Mouse (Mus musculus): ENCODE measurements around the gene Hnrnpr. TPM values are rescaled to one million over a fixed set of nuclear protein-coding genes. Genes with fewer than 3 reads are reported as not detected.

The Hnrnpr gene
- 36.6 and 39.1 TPM in 2 replicates for polyA plus RNA-seq (2015; fragmentation: Nextera tagmentation; extraction: Ambion mirVana)

DNA sequence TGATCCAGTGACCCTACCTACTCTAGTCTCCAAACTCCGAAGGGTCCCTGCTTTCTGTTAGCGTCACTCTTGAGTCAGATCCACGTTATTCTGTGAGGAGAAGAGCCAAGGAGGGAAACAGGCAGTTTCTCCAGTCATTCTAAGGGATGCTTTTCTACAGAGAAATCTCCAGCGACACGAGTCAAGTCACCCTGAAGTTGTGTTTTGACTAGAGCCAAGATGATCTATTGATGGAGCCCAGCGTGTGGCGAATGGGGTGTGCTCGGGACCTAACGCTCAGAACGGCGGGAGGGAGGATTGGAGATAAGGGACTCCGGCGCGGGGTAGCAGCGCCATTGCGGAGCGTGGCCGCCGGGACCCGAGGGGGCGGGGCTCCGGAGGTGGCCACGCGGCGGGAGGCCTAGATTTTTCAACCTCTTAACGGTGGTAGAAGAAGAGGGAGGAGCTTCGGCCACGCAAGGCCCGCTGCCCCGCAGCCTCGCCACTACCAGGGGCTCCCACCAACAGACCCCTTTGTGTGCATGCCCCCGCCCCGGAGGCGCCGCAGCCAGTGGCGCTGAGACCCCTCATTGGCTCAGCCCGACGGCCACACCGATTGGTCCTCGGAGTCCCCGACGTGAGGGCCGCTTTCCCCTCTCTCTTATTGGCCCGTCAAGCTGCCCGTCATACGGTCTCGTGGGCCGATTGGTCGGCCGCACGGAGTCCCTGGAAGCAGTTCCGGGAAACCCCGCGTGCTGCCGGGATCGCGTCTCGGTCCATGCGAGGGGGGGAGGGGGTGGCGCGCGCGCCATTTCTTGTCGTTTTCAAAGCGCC lies at the start of gene Hnrnpr:
TSS of gene Hnrnpr (plus strand) at position 714 of the 813 bp plus-strand sequence.
- 2% methylated on average over 54 of the region's 65 CpGs for WGBS (ENCODE audit: insufficient replicate concordance)
- H3K9me3 ChIP-seq (ENCODE audit: low read length), result no peaks in the 10 kb centered on the region
- peaks cover 19% of the 10 kb centered on the region for H3K4me1 ChIP-seq (ENCODE audit: insufficient read depth)
- peak; percentile 99 for DNase-seq
- H3K4me2 ChIP-seq (ENCODE audit: low read depth, low read length), result peak within 1 kb of the TSS; percentile 99
- peak within 1 kb of the TSS; percentile 99 for H3K27ac ChIP-seq (ENCODE audit: low read depth)
- peak within 1 kb of the TSS; percentile 100 for H3K9ac ChIP-seq (replicated peaks)
- no peak for TF ChIP-seq EP300 (IDR thresholded peaks at IDR 0.05; ENCODE audit: low read depth)
- TF ChIP-seq CTCF (IDR thresholded peaks at IDR 0.05; ENCODE audit: low read depth), result no peak
- H3K27me3 ChIP-seq (ENCODE audit: insufficient read depth, low read length), result no peaks in the 10 kb centered on the region
- H3K4me3 ChIP-seq (ENCODE audit: low read depth, low read length), result peak within 1 kb of the TSS; percentile 100
- ATAC-seq, result peak; percentile 96
- no peaks in the 10 kb centered on the region for H3K36me3 ChIP-seq (replicated peaks; ENCODE audit: insufficient read depth, low read length)

DNA sequence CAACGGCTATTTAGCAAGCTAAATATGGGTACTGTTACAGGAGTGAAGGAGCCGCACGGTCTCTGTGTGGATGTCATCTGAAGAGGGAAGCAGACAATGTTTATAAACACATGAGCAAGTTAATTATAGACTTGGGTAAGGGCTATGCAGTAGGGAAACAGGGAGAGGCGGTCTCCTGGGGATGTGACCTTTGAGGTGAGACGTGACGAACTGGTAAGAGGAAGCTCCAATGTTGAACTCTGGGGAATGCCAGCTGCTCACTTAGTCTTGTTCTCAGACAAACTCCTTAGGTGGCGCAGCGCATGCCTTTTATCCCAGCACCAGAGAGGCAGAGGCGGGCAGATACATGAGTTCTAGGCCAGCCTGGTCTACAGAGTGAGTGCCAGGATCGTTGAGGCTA lies 48.8 kb upstream of the Hnrnpr start:
- H3K9me3 ChIP-seq (ENCODE audit: low read length), result no peaks in the 10 kb centered on the region
- H3K4me2 ChIP-seq (ENCODE audit: low read depth, low read length), result no peak overlapping the region
- H3K4me3 ChIP-seq (ENCODE audit: low read depth, low read length), result no peak overlapping the region
- no peaks in the 10 kb centered on the region for H3K36me3 ChIP-seq (replicated peaks; ENCODE audit: insufficient read depth, low read length)
- H3K9ac ChIP-seq (replicated peaks), result no peak overlapping the region
- no peaks in the 10 kb centered on the region for H3K27me3 ChIP-seq (ENCODE audit: insufficient read depth, low read length)
- no peak for DNase-seq
- 57% methylated on average over 10 of the region's 10 CpGs for WGBS (ENCODE audit: insufficient replicate concordance)
- no peak for ATAC-seq
- peaks cover 4% of the 10 kb centered on the region; the same call in 1 of the 2 replicates for H3K4me1 ChIP-seq (ENCODE audit: insufficient read depth)
- TF ChIP-seq CTCF (IDR thresholded peaks at IDR 0.05; ENCODE audit: low read depth), result no peak
- TF ChIP-seq EP300 (IDR thresholded peaks at IDR 0.05; ENCODE audit: low read depth), result no peak
- no peak overlapping the region for H3K27ac ChIP-seq (ENCODE audit: low read depth)

DNA sequence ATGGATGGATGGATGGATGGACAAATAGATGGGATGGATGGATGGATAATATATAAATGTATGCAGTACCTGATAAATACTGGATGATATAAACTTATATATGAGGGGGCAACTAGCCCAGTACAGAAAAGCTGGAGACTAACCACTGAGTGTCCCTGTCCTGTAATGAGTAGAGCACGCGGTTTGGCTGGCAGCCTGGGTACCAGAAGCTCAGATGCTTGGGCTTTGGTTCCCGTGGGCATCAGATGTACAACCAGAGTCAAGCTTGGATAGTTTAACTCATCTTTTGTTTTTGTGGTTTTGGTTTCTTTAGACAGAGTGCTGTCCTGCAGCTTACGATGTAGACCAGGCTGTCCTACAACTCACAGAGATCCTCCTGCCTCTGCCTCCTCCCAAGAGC lies 47.2 kb upstream of the Hnrnpr start:
- Histone ChIP-seq H3K4me2 (ENCODE audit: low read depth, low read length) (no peak overlapping the region), H3K4me1 (ENCODE audit: insufficient read depth) (peaks cover 4% of the 10 kb centered on the region; the same call in 1 of the 2 replicates), H3K9ac (replicated peaks) (no peak overlapping the region), H3K9me3 (ENCODE audit: low read length) (no peaks in the 10 kb centered on the region), H3K36me3 (replicated peaks; ENCODE audit: insufficient read depth, low read length) (no peaks in the 10 kb centered on the region), H3K27ac (ENCODE audit: low read depth) (no peak overlapping the region), H3K27me3 (ENCODE audit: insufficient read depth, low read length) (no peaks in the 10 kb centered on the region), H3K4me3 (ENCODE audit: low read depth, low read length) (no peak overlapping the region)
- no peak for TF ChIP-seq CTCF (IDR thresholded peaks at IDR 0.05; ENCODE audit: low read depth)
- TF ChIP-seq EP300 (IDR thresholded peaks at IDR 0.05; ENCODE audit: low read depth), result no peak
- DNase-seq, result no peak
- no peak for ATAC-seq
- WGBS (ENCODE audit: insufficient replicate concordance), result 69% methylated on average over 4 of the region's 4 CpGs

DNA sequence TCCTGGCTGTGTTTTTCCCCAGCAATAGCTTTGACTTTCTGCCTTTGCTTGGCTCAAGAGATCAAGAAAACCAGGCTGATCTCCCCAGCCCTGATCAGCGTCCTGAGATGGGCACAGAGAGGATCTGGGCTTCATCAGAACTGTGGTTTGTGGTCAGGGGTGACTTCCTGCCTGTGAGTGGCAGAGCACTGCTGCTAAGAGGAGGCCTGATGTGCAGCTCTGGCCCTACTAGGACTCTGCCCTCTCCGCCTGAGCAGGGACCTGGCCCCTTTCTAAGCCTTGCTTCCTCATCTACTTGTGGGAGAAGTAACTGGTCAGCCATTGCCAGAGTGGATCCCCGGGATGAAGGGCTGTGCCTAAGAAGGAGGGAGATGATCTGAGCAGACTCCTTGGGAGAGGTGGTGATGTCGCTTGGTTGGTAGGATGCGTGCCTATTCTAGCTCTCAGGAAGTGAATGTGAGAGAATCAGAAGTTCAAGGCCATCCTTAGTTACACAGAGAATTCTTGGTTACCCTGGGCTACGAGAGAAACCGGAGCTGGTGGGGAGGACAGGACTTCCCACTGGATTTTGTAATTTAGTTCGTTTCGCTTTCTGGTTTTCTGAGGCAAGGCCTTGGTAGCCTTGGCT lies 43.9 kb upstream of the Hnrnpr start:
- 35% methylated on average over 9 of the region's 9 CpGs for WGBS (ENCODE audit: insufficient replicate concordance)
- ATAC-seq (peak; percentile 54; the same call in 1 of the 2 replicates), DNase-seq (peak; percentile 55)
- Histone ChIP-seq H3K4me2 (ENCODE audit: low read depth, low read length) (no peak overlapping the region; the same call in 1 of the 2 replicates), H3K9me3 (ENCODE audit: low read length) (no peaks in the 10 kb centered on the region), H3K36me3 (replicated peaks; ENCODE audit: insufficient read depth, low read length) (no peaks in the 10 kb centered on the region), H3K27me3 (ENCODE audit: insufficient read depth, low read length) (no peaks in the 10 kb centered on the region), H3K4me1 (ENCODE audit: insufficient read depth) (peaks cover 4% of the 10 kb centered on the region; the same call in 1 of the 2 replicates), H3K4me3 (ENCODE audit: low read depth, low read length) (no peak overlapping the region), H3K9ac (replicated peaks) (no peak overlapping the region), H3K27ac (ENCODE audit: low read depth) (no peak overlapping the region)
- TF ChIP-seq CTCF (IDR thresholded peaks at IDR 0.05; ENCODE audit: low read depth) (no peak), EP300 (IDR thresholded peaks at IDR 0.05; ENCODE audit: low read depth) (no peak)

DNA sequence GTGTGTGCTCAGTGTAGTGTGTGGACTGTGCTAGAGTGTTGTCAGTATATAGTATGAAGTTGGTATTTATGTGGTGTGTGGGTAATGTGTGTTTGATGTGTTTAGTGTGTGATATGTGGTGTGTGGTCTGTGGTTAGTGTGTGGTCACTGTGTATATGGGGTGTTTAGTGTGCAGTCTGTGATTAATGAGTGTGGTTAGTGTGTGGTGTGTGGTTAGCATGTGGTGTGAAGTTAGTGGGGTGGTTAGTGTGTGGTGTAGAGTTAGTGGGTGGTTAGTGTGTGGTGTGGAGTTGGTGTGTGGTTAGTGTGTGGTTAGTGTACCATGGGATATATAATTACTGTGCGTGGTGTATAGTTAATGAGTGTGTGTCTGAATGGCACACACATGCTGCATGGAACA lies 41.8 kb upstream of the Hnrnpr start:
- WGBS (ENCODE audit: insufficient replicate concordance), result 57% methylated on average over 1 of the region's 1 CpGs
- Histone ChIP-seq H3K4me3 (ENCODE audit: low read depth, low read length) (no peak overlapping the region), H3K9me3 (ENCODE audit: low read length) (peaks cover 5% of the 10 kb centered on the region; the same call in 1 of the 2 replicates), H3K36me3 (replicated peaks; ENCODE audit: insufficient read depth, low read length) (peaks cover 4% of the 10 kb centered on the region; the same call in 1 of the 2 replicates), H3K4me2 (ENCODE audit: low read depth, low read length) (no peak overlapping the region), H3K4me1 (ENCODE audit: insufficient read depth) (peaks cover 4% of the 10 kb centered on the region; the same call in 1 of the 2 replicates), H3K27me3 (ENCODE audit: insufficient read depth, low read length) (no peaks in the 10 kb centered on the region), H3K9ac (replicated peaks) (no peak overlapping the region), H3K27ac (ENCODE audit: low read depth) (no peak overlapping the region)
- TF ChIP-seq EP300 (IDR thresholded peaks at IDR 0.05; ENCODE audit: low read depth), result no peak
- no peak for TF ChIP-seq CTCF (IDR thresholded peaks at IDR 0.05; ENCODE audit: low read depth)
- ATAC-seq (no peak), DNase-seq (no peak)

DNA sequence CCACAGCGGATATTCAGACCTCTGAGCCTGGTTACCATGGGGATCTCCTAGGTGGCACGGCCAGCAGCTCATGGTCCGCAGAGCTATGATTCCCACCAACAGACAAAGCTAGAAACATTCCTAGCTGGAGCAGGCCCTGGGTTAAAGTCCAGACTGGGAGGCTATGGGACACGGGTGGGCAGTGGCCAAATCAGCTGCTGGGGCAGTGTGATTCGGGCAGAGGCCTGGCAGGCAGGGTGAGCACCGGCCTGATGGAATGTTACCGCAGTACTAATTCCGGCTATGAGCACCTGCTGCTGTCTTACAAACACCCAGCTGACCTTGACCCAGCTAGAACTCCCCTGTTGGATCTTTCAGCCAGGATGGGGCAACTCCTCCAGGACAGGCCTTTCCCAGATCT lies 40.1 kb upstream of the Hnrnpr start:
- no peak for ATAC-seq

More for the DNA sequence above, 40.1 kb upstream of the Hnrnpr start:
- Histone ChIP-seq H3K4me1 (ENCODE audit: insufficient read depth) (peaks cover 4% of the 10 kb centered on the region; the same call in 1 of the 2 replicates), H3K27me3 (ENCODE audit: insufficient read depth, low read length) (no peaks in the 10 kb centered on the region), H3K9me3 (ENCODE audit: low read length) (peaks cover 5% of the 10 kb centered on the region; the same call in 1 of the 2 replicates), H3K4me2 (ENCODE audit: low read depth, low read length) (no peak overlapping the region), H3K4me3 (ENCODE audit: low read depth, low read length) (no peak overlapping the region), H3K9ac (replicated peaks) (no peak overlapping the region), H3K27ac (ENCODE audit: low read depth) (no peak overlapping the region), H3K36me3 (replicated peaks; ENCODE audit: insufficient read depth, low read length) (peaks cover 4% of the 10 kb centered on the region; the same call in 1 of the 2 replicates)
- no peak for TF ChIP-seq EP300 (IDR thresholded peaks at IDR 0.05; ENCODE audit: low read depth)
- TF ChIP-seq CTCF (IDR thresholded peaks at IDR 0.05; ENCODE audit: low read depth), result no peak
- 79% methylated on average over 8 of the region's 8 CpGs for WGBS (ENCODE audit: insufficient replicate concordance)
- no peak for DNase-seq

Measured in liver, postnatal 0 days (tissue).